Mouse (Mus musculus): ENCODE results near the gene Lrrc45.

- TF ChIP-seq TAL1 (IDR thresholded peaks at IDR 0.05; ENCODE audit: low read length) (no peak), GATA1 (IDR thresholded peaks at IDR 0.05; ENCODE audit: low read length) (no peak)
These were observed 47.1 kb upstream of the Lrrc45 start for GRCm38 (mm10) chr11:120666617-120667016.

Measured in erythroblast, embryonic 14.5 days (primary cell).